Mouse (Mus musculus) olfactory bulb, adult 2 months (tissue): ENCODE measurements around the gene Hist2h3c2.

Experiments
- CTCF ChIP-seq: fragments of 200-500 bp; IDR thresholded peaks from 2 replicates; pipeline ENCODE4 v1.5.1; 2012; ENCODE audit warnings: low read depth, mild to moderate bottlenecking, low read length, moderate library complexity; ENCODE audit not compliant: insufficient read depth
- POLR2A ChIP-seq: fragments of 200-500 bp; IDR thresholded peaks from 2 replicates; pipeline ENCODE4 v1.6.1; 2012; ENCODE audit warnings: mild to moderate bottlenecking, low read depth, low read length, moderate library complexity; ENCODE audit not compliant: insufficient read depth

- TF ChIP-seq POLR2A (no peak), CTCF (no peak)
These were observed 3.1 kb downstream of the Hist2h3c2 start for GRCm38 (mm10) chr3:96235836-96236235.
